Mouse (Mus musculus): ENCODE measurements around the gene Adk.

GRCm38 (mm10) chr14:21368622-21369021 lies 316.2 kb downstream of the Adk start:
- TF ChIP-seq ZC3H11A (IDR thresholded peaks at IDR 0.05; ENCODE audit: borderline replicate concordance, low read depth, low read length) (no peak), CHD2 (IDR thresholded peaks at IDR 0.05; ENCODE audit: low read depth, low read length) (no peak), HCFC1 (IDR thresholded peaks at IDR 0.05; ENCODE audit: borderline replicate concordance, insufficient read depth, low read length) (no peak), ZNF384 (IDR thresholded peaks at IDR 0.05; ENCODE audit: low read depth, low read length) (no peak), MAFK (IDR thresholded peaks at IDR 0.05; ENCODE audit: insufficient read depth, low read depth, low read length) (no peak)
